Mouse (Mus musculus) right cerebral cortex, postnatal 36 days (tissue): ENCODE measurements at regions not wholly inside any gene's neighbourhood (a gene's known extent, or its start where the extent isn't known, plus 50 kb on each side); places are given as distances from the start of the nearest gene placed in this dataset.

Experiments
- DNase-seq, 2 experiments: peaks; one replicate each; pipeline ENCODE4 v3.0.0; 2022; ENCODE audit warnings: low spot score in 2 of 2, mixed read lengths in 1 of 2

GRCm38 (mm10) chr17:93874430-93874829 is 675.6 kb downstream of the Adcyap1 start:
- DNase-seq = no peak

DNA sequence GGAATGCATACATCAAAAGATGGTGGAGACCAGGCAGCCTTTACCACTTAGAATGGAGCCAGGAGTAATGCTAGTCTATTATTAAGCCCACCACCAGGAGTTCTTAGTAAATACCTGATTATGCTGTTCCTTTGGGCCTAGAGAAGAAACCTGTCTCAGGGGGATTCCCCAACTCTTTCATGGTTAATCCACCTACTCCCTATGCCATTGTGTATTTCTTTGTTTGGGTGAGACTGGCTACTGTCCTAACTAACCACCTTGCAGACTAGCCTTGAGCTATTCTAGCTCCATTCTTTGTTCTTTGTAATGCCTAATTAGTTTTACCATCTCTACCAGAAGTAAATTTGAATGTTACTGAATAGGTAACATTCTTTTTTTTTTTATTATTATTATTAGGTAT is 706.8 kb downstream of the Adcyap1 start:
- DNase-seq = no peak

DNA sequence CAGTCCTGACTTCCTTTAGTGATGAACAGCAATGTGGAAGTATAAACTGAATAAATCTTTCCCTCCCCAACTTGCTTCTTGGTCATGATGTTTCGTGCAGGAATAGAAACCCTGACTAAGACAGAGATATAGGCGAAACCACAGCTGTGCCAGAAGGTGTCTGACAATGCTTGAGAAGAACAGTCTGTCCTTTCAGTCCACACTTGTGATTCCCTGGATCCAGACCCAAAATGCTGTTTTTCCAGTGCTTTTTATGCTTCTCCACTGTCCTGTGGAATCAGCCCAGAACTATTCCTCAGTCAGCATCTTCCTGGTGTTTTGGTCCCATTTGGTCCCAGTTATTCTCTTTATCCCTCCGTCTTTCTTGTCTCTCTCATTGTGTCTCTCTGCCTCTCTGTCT is 723.6 kb downstream of the Adcyap1 start:
- peak in 1 of 2 experiments; percentile 2 for DNase-seq

DNA sequence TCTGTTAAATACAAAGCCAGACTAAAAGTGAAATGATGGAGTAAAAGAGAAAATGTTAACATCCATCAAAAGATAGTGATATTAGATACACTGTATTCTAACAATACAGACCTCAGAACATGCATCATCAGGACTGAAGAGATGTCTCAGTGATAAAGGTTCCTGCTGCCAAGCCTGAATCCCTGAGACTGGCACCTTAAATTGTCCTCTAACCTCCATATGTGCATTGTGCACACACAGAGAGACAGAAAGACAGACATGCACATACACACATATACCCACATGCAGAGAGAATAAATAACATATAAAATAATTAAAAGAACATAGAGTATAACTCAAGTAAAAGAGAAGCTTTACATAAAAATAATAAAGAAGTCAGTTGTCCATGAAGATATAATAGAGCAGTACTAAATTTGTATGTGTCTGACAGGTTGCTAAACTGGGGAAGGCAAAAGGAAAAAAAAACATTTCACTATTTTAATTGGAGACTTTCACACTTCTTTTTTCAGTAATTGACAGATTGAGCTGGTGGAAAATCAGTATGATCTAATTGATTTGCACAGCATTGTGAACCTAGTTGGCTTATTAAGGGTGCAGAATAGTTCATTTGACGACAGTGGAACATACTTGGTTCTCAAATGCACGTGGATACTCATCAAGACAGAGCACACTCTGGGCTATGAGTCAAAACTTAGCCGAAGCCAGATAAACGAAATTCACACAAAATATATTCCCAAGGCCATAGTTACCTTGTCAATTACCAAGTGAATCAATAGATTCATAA is 725.6 kb downstream of the Adcyap1 start:
- no peak for DNase-seq
